Mouse (Mus musculus) gastrocnemius, postnatal 25 days (tissue): ENCODE data around the gene Gm42791. TPM values are rescaled to one million over a fixed set of nuclear protein-coding genes. Genes with fewer than 3 reads are reported as not detected.

Experiments used
- DNase-seq: peaks from one replicate; pipeline ENCODE4 v3.0.0; 2022
- total RNA-seq, 2 experiments: library from RNA; stranded (reverse); gene quantifications; 1 replicate in 1 of 2; 2 replicates in 1 of 2; pipeline ENCODE4 v1.2.3; 2021

Gm42791 gene
- total RNA-seq, 2 experiments from 2014 or later, result 3.6 to 3.8 TPM

DNA sequence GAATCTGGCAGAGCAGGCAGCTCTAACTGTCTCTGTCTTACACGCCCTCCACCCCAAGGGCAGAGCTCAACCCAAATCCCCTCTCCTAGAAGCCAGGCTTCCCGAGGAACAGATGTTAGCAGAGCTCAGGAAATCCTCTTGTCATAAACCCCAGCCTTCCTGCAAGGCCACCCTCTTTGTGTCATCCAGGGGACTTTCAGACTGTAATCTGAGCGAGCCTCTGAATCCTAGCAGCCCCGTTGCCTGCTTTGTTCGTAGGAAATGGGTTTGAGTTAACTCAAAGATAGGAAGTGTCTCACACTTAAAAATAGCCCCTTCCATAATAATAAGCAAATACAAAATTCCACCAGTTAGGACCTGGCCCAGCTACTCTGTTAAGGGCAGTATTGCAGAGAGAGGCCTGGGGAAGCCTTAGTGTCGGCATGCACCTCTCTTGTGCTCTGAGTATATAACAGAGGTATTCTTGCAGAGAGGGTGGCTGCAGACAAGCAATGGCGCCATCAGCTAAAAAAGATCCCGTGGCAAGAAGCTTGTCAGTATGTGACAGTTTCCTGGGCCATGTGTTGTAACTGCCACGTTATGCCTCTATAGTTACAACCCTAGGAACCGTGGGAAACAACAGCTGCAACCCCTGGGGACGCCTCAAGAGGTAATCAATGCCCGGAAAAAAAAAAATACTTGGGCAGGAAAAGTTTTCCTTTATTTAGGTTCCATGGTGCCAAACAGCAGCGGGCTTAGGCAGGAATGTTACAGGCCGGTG, 17.1 kb downstream of the Gm42791 start:
- no peak for DNase-seq

GRCm38 (mm10) chr5:148976876-148977275, 18.1 kb downstream of the Gm42791 start:
- no peak for DNase-seq

DNA sequence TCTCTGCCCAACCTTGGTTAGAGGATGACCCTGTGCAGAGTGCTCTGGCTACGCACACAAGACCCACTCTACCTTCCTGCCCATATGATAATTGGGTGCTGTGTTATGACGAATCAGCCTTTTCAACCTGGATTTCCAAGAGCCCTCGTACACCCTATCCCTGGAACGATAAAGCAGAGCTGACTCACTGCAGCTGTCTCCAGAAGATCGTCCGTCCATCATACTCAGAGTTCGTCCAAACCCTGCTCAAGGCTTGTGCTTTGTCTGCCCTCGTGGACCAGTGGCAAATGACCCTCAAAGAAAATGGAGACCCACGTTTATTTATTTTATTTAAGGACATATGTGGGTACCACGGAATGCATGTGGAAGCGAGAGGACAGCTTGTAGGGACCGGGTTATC, 19.9 kb downstream of the Gm42791 start:
- DNase-seq, result no peak

DNA sequence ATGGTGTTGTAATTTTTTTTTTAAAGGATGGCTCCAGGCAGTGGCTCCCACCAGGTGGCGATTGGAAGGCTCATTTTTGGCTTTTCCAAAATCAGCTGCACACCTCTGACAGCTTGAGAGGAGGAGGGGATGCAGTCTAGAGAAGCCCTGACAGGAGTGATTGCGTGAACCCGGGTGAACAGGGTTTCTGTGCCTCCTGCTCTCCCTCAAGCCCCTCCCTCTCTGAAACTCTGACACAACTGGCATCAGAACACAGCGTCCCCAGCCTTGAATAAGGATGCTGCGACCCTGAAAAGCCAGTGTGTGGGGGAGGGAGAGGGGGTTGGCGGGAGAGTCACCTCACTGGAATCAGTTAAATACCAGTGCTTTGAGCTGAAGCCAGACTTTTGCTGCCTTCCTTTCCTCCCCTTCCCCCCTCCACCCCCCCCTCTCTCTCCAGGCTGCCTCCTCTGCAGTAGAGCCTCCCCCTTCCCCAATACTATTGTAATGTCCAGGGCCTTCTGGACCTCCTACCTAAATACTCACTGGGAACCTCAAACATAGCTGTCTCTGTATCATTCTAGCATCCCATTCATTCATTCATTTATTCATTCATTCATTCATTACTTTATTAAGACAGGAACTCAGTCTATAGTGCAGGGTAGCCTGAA, 21.8 kb downstream of the Gm42791 start:
- DNase-seq, result no peak

GRCm38 (mm10) chr5:148972167-148972566, 22.8 kb downstream of the Gm42791 start:
- no peak for DNase-seq

- peak; percentile 50 for DNase-seq
Observed at GRCm38 (mm10) chr5:148969648-148970047, 25.3 kb downstream of the Gm42791 start.

DNA sequence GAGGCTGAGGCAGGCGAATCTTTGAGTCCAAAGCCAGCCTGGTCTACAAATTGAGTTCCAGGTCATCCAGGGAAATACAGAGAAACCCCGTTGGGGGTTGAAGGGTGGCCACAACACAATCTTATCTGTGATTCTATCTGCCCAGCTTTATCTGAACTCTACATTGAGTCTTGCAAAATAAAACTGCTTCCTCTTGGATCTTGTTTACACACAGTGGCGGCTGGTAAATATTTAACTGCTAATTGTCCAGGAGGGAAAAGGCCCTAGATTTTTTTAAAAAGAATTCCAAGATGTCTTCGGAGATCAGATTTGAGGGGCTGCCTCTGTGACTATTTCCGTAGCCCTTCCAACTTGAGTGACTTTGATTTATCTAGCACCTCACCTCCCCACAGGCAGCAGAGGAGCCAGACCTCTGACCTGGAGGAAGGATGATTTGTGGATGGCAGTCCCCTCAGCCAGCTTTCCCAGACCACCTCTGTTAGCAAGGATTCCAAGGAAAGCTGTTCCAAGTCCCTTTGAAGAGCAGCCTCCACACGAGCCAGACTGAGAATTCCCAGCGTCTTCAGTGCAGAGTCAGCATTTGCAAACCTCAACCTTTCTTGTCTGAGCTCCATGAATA, 25.9 kb downstream of the Gm42791 start:
- no peak for DNase-seq

DNA sequence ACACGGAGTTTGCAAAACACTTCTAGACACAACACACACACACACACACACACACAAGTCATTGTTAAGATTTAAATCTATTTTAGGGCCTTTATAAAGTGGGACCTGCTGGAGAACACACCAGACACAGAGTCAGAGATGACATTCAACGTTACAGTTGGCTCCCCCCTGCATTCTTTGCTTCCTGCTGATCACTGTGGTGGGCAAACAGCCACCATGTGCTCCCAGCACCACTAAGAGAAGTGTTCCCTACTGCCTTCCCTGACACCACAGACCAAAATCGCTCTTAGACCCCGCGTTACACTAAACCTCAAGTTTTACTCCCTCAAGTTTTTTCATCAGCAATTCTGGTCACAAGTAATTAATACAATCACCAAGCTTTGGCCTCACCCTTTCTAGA, 26.8 kb downstream of the Gm42791 start:
- no peak for DNase-seq

- no peak for DNase-seq
Observed at GRCm38 (mm10) chr5:148966395-148966794, 28.6 kb downstream of the Gm42791 start.

GRCm38 (mm10) chr5:148965691-148966333, 29.1 kb downstream of the Gm42791 start:
- peak; percentile 67 for DNase-seq

- DNase-seq, result no peak
Observed at GRCm38 (mm10) chr5:148965089-148965591, 29.8 kb downstream of the Gm42791 start.

DNA sequence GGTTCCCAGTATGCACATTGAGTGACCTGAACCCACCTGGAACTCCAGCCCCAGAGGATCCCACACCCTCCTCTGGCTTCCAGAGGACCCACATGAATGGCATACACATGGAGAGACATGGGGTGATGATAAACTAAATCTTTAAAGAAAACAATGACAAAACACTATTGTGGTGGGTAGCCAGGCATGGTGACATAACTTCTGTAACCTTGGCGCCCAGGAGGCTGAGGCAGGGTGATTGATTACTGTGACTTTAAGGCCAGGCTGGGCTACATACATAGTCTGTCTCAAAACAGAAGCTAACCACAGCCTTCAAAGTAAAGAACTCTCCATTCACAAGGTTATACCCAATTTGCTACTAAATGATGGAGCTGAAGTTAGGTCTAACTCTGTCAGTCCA, 30.7 kb downstream of the Gm42791 start:
- no peak for DNase-seq

GRCm38 (mm10) chr5:148960211-148960610, 34.7 kb downstream of the Gm42791 start:
- DNase-seq, result no peak

GRCm38 (mm10) chr5:148959068-148959990, 35.6 kb downstream of the Gm42791 start:
- peak; percentile 53 for DNase-seq

DNA sequence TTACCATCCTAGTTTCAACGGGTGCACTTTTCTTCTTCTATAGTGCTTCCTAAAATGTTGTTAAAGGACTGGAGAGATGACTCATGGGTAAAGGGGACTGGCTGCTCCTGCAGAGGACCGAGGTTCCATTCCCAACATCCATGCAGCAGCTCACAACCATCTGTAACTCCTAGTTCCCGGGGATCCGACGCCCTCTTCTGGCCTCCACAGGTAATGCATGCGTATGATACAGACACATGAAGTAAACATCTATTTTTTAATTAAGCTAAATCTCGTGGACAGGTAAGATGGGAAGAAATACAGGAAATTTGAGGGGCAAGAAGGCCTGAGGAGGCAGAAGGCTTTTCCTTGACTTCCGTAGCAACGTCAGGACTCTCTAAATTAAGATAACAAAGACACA, 36.6 kb downstream of the Gm42791 start:
- DNase-seq, result no peak

- no peak for DNase-seq
Observed at GRCm38 (mm10) chr5:148956898-148957535, 37.9 kb downstream of the Gm42791 start.

DNA sequence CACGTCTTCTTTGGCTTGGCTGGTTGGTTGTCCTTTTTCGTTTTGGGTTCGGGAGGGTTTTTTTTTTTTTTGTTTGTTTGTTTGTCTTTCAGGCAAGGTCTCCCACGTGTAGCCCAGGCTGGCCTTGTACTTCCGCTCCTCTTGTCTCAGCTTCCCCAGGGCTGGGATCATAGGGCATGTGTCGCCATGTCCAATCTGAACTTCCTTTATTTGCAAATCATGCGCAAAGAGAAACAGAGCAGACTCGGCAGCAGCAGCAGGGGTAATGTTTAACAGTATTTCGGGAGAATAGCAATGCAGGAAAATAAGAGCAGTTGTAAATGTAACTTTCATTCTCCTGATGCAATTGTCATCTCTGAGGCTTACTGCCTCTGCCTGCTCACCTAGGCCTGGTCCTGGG, 38.9 kb downstream of the Gm42791 start:
- DNase-seq, result no peak

- no peak for DNase-seq
Observed at GRCm38 (mm10) chr5:148955575-148955974, 39.4 kb downstream of the Gm42791 start.

GRCm38 (mm10) chr5:148954314-148955060, 40.5 kb downstream of the Gm42791 start:
- no peak for DNase-seq

GRCm38 (mm10) chr5:148953098-148953497, 41.8 kb downstream of the Gm42791 start:
- peak; percentile 69 for DNase-seq
